Mouse (Mus musculus) C2C12 (cell line): Measurements from ENCODE around the gene Sympk. TPM values are rescaled to one million over a fixed set of nuclear protein-coding genes. Genes with fewer than 3 reads are reported as not detected.

ENCODE experiments used
- H3K27me3 ChIP-seq: one replicate; pipeline ENCODE4 v1.6.1; 2011; ENCODE audit not compliant: control insufficient read depth, insufficient read depth, insufficient read length
- H3K36me3 ChIP-seq: one replicate; pipeline ENCODE4 v1.6.1; 2011; ENCODE audit not compliant: control insufficient read depth, insufficient read depth
- H3K4me3 ChIP-seq: one replicate; pipeline ENCODE4 v1.5.1; 2011; ENCODE audit warnings: mild to moderate bottlenecking, control low read depth; ENCODE audit not compliant: poor library complexity, insufficient read depth, severe bottlenecking
- H3K79me2 ChIP-seq: one replicate; pipeline ENCODE4 v1.6.1; 2011; ENCODE audit not compliant: control insufficient read depth, insufficient read depth
- H3K79me3 ChIP-seq: one replicate; pipeline ENCODE4 v1.6.1; 2011; ENCODE audit warnings: low read depth, control low read depth
- H3ac ChIP-seq: one replicate; pipeline ENCODE3; 2011; ENCODE audit warnings: low read depth; ENCODE audit not compliant: control insufficient read depth, insufficient read length
- CEBPB ChIP-seq: IDR thresholded peaks from one replicate; pipeline ENCODE4 v1.6.1; 2011; ENCODE audit warnings: low read depth, mild to moderate bottlenecking, control low read depth, moderate library complexity
- CTCF ChIP-seq: IDR thresholded peaks from one replicate; pipeline ENCODE4 v1.5.1; 2011; ENCODE audit not compliant: control insufficient read depth, insufficient read depth, insufficient read length
- FOSL1 ChIP-seq: IDR thresholded peaks from one replicate; pipeline ENCODE4 v1.8.0; 2011; ENCODE audit warnings: mild to moderate bottlenecking, low read length; ENCODE audit not compliant: poor library complexity, insufficient read depth, severe bottlenecking
- MAX ChIP-seq: IDR thresholded peaks from one replicate; pipeline ENCODE4 v1.6.1; 2011; ENCODE audit warnings: mild to moderate bottlenecking, control low read depth
- MYOD1 ChIP-seq: IDR thresholded peaks from one replicate; pipeline ENCODE4 v1.6.1; 2011; ENCODE audit warnings: low read depth; ENCODE audit not compliant: control insufficient read depth, insufficient read length
- MYOG ChIP-seq: IDR thresholded peaks from one replicate; pipeline ENCODE4 v1.6.1; 2011; ENCODE audit not compliant: control insufficient read depth, insufficient read length; ENCODE audit errors: extremely low read depth
- USF1 ChIP-seq: IDR thresholded peaks from one replicate; pipeline ENCODE4 v1.6.1; 2011; ENCODE audit warnings: low read depth, mild to moderate bottlenecking, control low read depth, moderate library complexity
- polyA plus RNA-seq: library from polyadenylated mRNA; unstranded; fragments of >200 nt; fragmentation: generic; extraction: Trizol; gene quantifications from one replicate; pipeline ENCODE4 v1.2.1, GENCODE M21; 2012; ENCODE audit warnings: missing spikeins

Gene Sympk
- polyA plus RNA-seq, 1 experiment = 84.8 TPM

DNA sequence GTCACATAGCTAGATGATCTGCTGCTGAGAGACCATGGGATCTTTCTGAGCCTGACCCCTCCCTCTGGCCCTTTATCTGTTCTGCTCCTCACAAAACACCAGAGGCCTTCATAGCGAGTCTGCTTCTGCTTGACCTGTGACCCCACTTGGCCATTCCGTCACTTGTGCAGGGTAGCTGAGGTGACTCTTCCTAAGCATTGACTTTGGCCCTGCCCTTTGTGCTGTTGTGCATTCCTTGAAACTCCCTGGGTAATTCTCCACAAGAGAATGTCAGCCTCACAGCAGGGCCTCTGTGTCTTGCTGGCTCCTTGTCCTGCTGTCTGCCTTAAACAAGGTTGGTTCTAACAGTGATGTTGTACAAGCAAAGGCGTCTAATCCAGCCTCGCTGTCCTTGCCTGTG, 7.5 kb downstream of the Sympk start:
- Histone ChIP-seq H3K4me3 (no peak overlapping the region), H3K79me3 (peaks cover 2% of the 10 kb centered on the region), H3K79me2 (peaks cover 22% of the 10 kb centered on the region), H3ac (no peak overlapping the region), H3K27me3 (no peaks in the 10 kb centered on the region), H3K36me3 (peaks cover 41% of the 10 kb centered on the region)
- no peak for TF ChIP-seq MYOG
- TF ChIP-seq USF1 = no peak
- no peak for TF ChIP-seq MYOD1
- no peak for TF ChIP-seq MAX
- no peak for TF ChIP-seq CTCF
- no peak for TF ChIP-seq FOSL1
- no peak for TF ChIP-seq CEBPB

DNA sequence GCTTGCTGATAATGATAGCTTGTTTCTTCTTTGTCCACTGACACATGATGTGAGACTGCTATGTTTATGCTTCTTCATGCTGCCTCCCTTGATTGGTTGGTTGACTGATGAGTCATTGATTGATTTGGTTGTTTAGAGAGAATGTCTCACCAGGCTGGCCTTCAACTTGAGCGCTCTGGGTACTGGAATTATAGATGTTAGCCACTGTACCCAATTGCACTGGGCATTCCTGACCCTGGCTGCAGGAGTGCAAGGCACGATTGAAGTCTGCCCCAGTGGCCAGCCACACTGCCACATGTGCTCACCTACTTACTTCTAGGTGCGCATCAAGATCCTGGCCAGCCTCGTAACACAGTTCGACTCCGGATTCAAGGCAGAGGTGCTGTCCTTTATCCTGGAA, 20.4 kb downstream of the Sympk start:
- no peaks in the 10 kb centered on the region for H3K79me3 ChIP-seq
- no peak overlapping the region for H3ac ChIP-seq
- H3K36me3 ChIP-seq = peaks cover 34% of the 10 kb centered on the region
- no peak overlapping the region for H3K4me3 ChIP-seq
- H3K27me3 ChIP-seq = no peaks in the 10 kb centered on the region
- no peaks in the 10 kb centered on the region for H3K79me2 ChIP-seq
- TF ChIP-seq CTCF (no peak), USF1 (no peak), MAX (no peak), CEBPB (no peak), FOSL1 (no peak)

- Histone ChIP-seq H3K79me3 (no peaks in the 10 kb centered on the region), H3K36me3 (peaks cover 36% of the 10 kb centered on the region)
Observed at GRCm38 (mm10) chr7:19046286-19047069, 22.3 kb downstream of the Sympk start.

DNA sequence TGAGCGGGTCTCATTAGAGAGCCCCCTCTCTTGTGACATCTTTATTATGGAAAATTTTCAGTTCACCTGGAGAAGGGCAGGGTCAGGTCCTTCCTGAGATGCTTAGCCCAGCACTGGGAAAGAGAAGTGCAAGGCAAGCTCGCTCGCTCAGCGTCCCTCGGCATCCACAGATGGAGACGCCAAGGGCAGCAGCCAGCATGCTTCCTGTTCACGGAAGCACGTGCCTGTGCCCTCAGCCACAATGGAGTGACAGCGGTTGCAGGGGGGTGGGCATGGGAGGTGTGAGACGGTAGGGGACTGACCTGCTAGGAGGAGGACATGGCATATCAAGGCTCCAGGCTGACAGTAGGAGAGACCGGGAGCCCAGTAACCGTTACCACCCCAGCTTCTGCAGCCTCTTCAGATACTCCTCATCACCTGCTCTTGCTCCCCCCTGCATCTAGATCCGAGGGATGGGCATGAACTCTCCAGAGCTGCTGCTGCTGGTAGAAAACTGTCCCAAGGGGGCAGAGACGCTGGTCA, 23.9 kb downstream of the Sympk start:
- Histone ChIP-seq H3ac (no peak overlapping the region), H3K79me3 (no peaks in the 10 kb centered on the region), H3K36me3 (peaks cover 31% of the 10 kb centered on the region), H3K79me2 (no peaks in the 10 kb centered on the region), H3K4me3 (no peak overlapping the region), H3K27me3 (no peaks in the 10 kb centered on the region)
- no peak for TF ChIP-seq USF1
- no peak for TF ChIP-seq MAX
- TF ChIP-seq CEBPB = no peak
- TF ChIP-seq MYOG = no peak
- TF ChIP-seq MYOD1 = no peak
- no peak for TF ChIP-seq FOSL1
- TF ChIP-seq CTCF = no peak

More at GRCm38 (mm10) chr7:19046286-19047069, 22.3 kb downstream of the Sympk start:
- TF ChIP-seq FOSL1 (no peak), CTCF (no peak), MYOD1 (no peak), MYOG (no peak), CEBPB (no peak), MAX (no peak), USF1 (no peak)
- H3K4me3 ChIP-seq = no peak overlapping the region
- H3K27me3 ChIP-seq = no peaks in the 10 kb centered on the region
- H3K79me2 ChIP-seq = no peaks in the 10 kb centered on the region
- H3ac ChIP-seq = no peak overlapping the region

GRCm38 (mm10) chr7:19049252-19049651, 25.1 kb downstream of the Sympk start:
- Histone ChIP-seq H3K79me3 (no peaks in the 10 kb centered on the region), H3K36me3 (peaks cover 26% of the 10 kb centered on the region), H3K4me3 (no peak overlapping the region), H3ac (no peak overlapping the region), H3K79me2 (no peaks in the 10 kb centered on the region), H3K27me3 (no peaks in the 10 kb centered on the region)
- TF ChIP-seq MYOD1 (no peak), MAX (no peak), CEBPB (no peak), MYOG (no peak), FOSL1 (no peak), CTCF (no peak), USF1 (no peak)

- Histone ChIP-seq H3K4me3 (no peak overlapping the region), H3K36me3 (peaks cover 22% of the 10 kb centered on the region), H3K79me3 (no peaks in the 10 kb centered on the region), H3K79me2 (no peaks in the 10 kb centered on the region), H3ac (no peak overlapping the region), H3K27me3 (no peaks in the 10 kb centered on the region)
- no peak for TF ChIP-seq MAX
- no peak for TF ChIP-seq MYOG
- TF ChIP-seq MYOD1 = no peak
- no peak for TF ChIP-seq CTCF
- TF ChIP-seq CEBPB = no peak
- no peak for TF ChIP-seq FOSL1
- TF ChIP-seq USF1 = no peak
Observed at GRCm38 (mm10) chr7:19050172-19050571, 26.0 kb downstream of the Sympk start.
